Mouse (Mus musculus) embryonic facial prominence, embryonic 13.5 days (tissue): ENCODE measurements at regions not wholly inside any gene's neighbourhood (a gene's known extent, or its start where the extent isn't known, plus 50 kb on each side); places are given as distances from the start of the nearest gene placed in this dataset.

ENCODE experiments used
- ATAC-seq: fragments of 200-750 bp; cut with Nextera tagmentation; 2 replicates; pipeline ENCODE4 v1.8.0; 2017; ENCODE audit warnings: low read depth; ENCODE audit not compliant: insufficient number of reproducible peaks, insufficient read depth, low FRiP score, low TSS enrichment
- H3K27ac ChIP-seq: fragments of 300-500 bp; sonication (generic); 2 replicates; pipeline ENCODE4 v1.5.1; 2015; ENCODE audit warnings: moderate library complexity, mild to moderate bottlenecking, inconsistent platforms
- H3K27me3 ChIP-seq: fragments of 300-500 bp; sonication (generic); 2 replicates; pipeline ENCODE4 v1.6.1; 2015; ENCODE audit warnings: mild to moderate bottlenecking, inconsistent platforms
- H3K36me3 ChIP-seq: fragments of 300-500 bp; sonication (generic); 2 replicates; pipeline ENCODE4 v1.6.1; 2015; ENCODE audit warnings: mild to moderate bottlenecking, inconsistent platforms
- H3K4me1 ChIP-seq: fragments of 300-500 bp; sonication (generic); 2 replicates; pipeline ENCODE4 v1.6.1; 2015; ENCODE audit warnings: inconsistent platforms
- H3K4me2 ChIP-seq: fragments of 300-500 bp; sonication (generic); 2 replicates; pipeline ENCODE4 v1.6.1; 2015; ENCODE audit warnings: moderate library complexity, mild to moderate bottlenecking, inconsistent platforms
- H3K4me3 ChIP-seq: fragments of 300-500 bp; sonication (generic); 2 replicates; pipeline ENCODE4 v1.5.1; 2015; ENCODE audit warnings: mild to moderate bottlenecking, inconsistent platforms
- H3K9ac ChIP-seq: fragments of 300-500 bp; sonication (generic); 2 replicates; pipeline ENCODE4 v1.6.1; 2015; ENCODE audit warnings: mild to moderate bottlenecking, inconsistent platforms
- H3K9me3 ChIP-seq: fragments of 300-500 bp; sonication (generic); 2 replicates; pipeline ENCODE4 v1.6.1; 2016; ENCODE audit warnings: inconsistent platforms
- WGBS: fragments of 180-500 bp; shearing (Covaris S2); methylation state at CpG from one replicate; pipeline ENCODE4 v1.1.7; 2015; ENCODE audit warnings: mixed read lengths; 5-methylcytosine and 5-hydroxymethylcytosine counted together

GRCm38 (mm10) chr9:83304925-83305324, 136.0 kb downstream of the Lca5 start:
- Histone ChIP-seq H3K4me1 (peaks cover 67% of the 10 kb centered on the region), H3K9me3 (no peaks in the 10 kb centered on the region), H3K27me3 (peaks cover 16% of the 10 kb centered on the region), H3K4me2 (peak overlapping the region; percentile 44), H3K4me3 (no peak overlapping the region), H3K9ac (no peak overlapping the region), H3K27ac (peak overlapping the region; percentile 35; the same call in 1 of the 2 replicates), H3K36me3 (no peaks in the 10 kb centered on the region)
- 0 out of 2 replicates have a peak, but pooled peaks have one; percentile 67 for ATAC-seq
- 7% methylated on average over 7 of the region's 7 CpGs for WGBS

- Histone ChIP-seq H3K36me3 (no peaks in the 10 kb centered on the region), H3K4me3 (no peak overlapping the region), H3K27ac (no peak overlapping the region), H3K27me3 (peaks cover 9% of the 10 kb centered on the region), H3K9me3 (no peaks in the 10 kb centered on the region), H3K4me1 (peaks cover 41% of the 10 kb centered on the region), H3K9ac (no peak overlapping the region), H3K4me2 (no peak overlapping the region)
- no peak for ATAC-seq
- WGBS, result 62% methylated on average over 4 of the region's 4 CpGs
These were observed 140.4 kb downstream of the Lca5 start for GRCm38 (mm10) chr9:83300500-83300899.

GRCm38 (mm10) chr9:83300044-83300443, 140.9 kb downstream of the Lca5 start:
- 70% methylated on average over 2 of the region's 2 CpGs for WGBS
- Histone ChIP-seq H3K27me3 (peaks cover 9% of the 10 kb centered on the region), H3K9ac (no peak overlapping the region), H3K9me3 (no peaks in the 10 kb centered on the region), H3K27ac (no peak overlapping the region), H3K36me3 (no peaks in the 10 kb centered on the region), H3K4me3 (no peak overlapping the region), H3K4me2 (no peak overlapping the region), H3K4me1 (peaks cover 36% of the 10 kb centered on the region)
- ATAC-seq, result no peak

- 35% methylated on average over 2 of the region's 2 CpGs for WGBS
- no peak overlapping the region for H3K4me2 ChIP-seq
- peaks cover 9% of the 10 kb centered on the region for H3K27me3 ChIP-seq
- H3K36me3 ChIP-seq, result no peaks in the 10 kb centered on the region
- H3K4me3 ChIP-seq, result no peak overlapping the region
- no peaks in the 10 kb centered on the region for H3K9me3 ChIP-seq
- no peak overlapping the region for H3K27ac ChIP-seq
- H3K9ac ChIP-seq, result no peak overlapping the region
- peaks cover 32% of the 10 kb centered on the region for H3K4me1 ChIP-seq
- ATAC-seq, result no peak
These were observed 141.3 kb downstream of the Lca5 start for GRCm38 (mm10) chr9:83299623-83300022.

GRCm38 (mm10) chr9:83295453-83295852, 145.5 kb downstream of the Lca5 start:
- no peak overlapping the region for H3K4me3 ChIP-seq
- no peak overlapping the region for H3K4me2 ChIP-seq
- no peaks in the 10 kb centered on the region for H3K9me3 ChIP-seq
- H3K27me3 ChIP-seq, result no peaks in the 10 kb centered on the region
- H3K4me1 ChIP-seq, result 0 out of 2 replicates have a peak, but pooled peaks cover 5% of the 10 kb centered on the region
- H3K27ac ChIP-seq, result no peak overlapping the region
- no peak overlapping the region for H3K9ac ChIP-seq
- 83% methylated on average over 9 of the region's 9 CpGs for WGBS
- no peak for ATAC-seq
- no peaks in the 10 kb centered on the region for H3K36me3 ChIP-seq

- Histone ChIP-seq H3K27ac (no peak overlapping the region), H3K4me1 (0 out of 2 replicates have a peak, but pooled peaks cover 3% of the 10 kb centered on the region), H3K36me3 (no peaks in the 10 kb centered on the region), H3K4me3 (no peak overlapping the region), H3K9me3 (no peaks in the 10 kb centered on the region), H3K4me2 (no peak overlapping the region), H3K9ac (no peak overlapping the region), H3K27me3 (no peaks in the 10 kb centered on the region)
- 73% methylated on average over 13 of the region's 13 CpGs for WGBS
- ATAC-seq, result no peak
These were observed 146.5 kb downstream of the Lca5 start for GRCm38 (mm10) chr9:83294441-83294840.

GRCm38 (mm10) chr9:83284097-83284496, 137.6 kb upstream of the Hmgn3 start:
- Histone ChIP-seq H3K4me2 (no peak overlapping the region), H3K36me3 (no peaks in the 10 kb centered on the region), H3K4me1 (peaks cover 5% of the 10 kb centered on the region), H3K4me3 (no peak overlapping the region), H3K27me3 (no peaks in the 10 kb centered on the region), H3K9ac (no peak overlapping the region), H3K9me3 (no peaks in the 10 kb centered on the region), H3K27ac (no peak overlapping the region)
- 59% methylated on average over 1 of the region's 1 CpGs for WGBS
- ATAC-seq, result no peak

GRCm38 (mm10) chr9:83283662-83284061, 137.2 kb upstream of the Hmgn3 start:
- no peaks in the 10 kb centered on the region for H3K9me3 ChIP-seq
- WGBS, result 52% methylated on average over 4 of the region's 4 CpGs
- H3K4me1 ChIP-seq, result peaks cover 5% of the 10 kb centered on the region
- H3K9ac ChIP-seq, result no peak overlapping the region
- no peaks in the 10 kb centered on the region for H3K27me3 ChIP-seq
- H3K4me2 ChIP-seq, result no peak overlapping the region
- H3K36me3 ChIP-seq, result no peaks in the 10 kb centered on the region
- H3K4me3 ChIP-seq, result no peak overlapping the region
- ATAC-seq, result no peak
- H3K27ac ChIP-seq, result no peak overlapping the region

- Histone ChIP-seq H3K27ac (no peak overlapping the region), H3K4me3 (no peak overlapping the region), H3K9me3 (no peaks in the 10 kb centered on the region), H3K4me2 (no peak overlapping the region), H3K27me3 (no peaks in the 10 kb centered on the region), H3K36me3 (no peaks in the 10 kb centered on the region), H3K4me1 (peaks cover 5% of the 10 kb centered on the region), H3K9ac (no peak overlapping the region)
- ATAC-seq, result no peak
- 74% methylated on average over 8 of the region's 8 CpGs for WGBS
These were observed 136.8 kb upstream of the Hmgn3 start for GRCm38 (mm10) chr9:83283249-83283648.

GRCm38 (mm10) chr9:83277791-83278190, 131.3 kb upstream of the Hmgn3 start:
- no peak overlapping the region for H3K4me2 ChIP-seq
- 64% methylated on average over 5 of the region's 5 CpGs for WGBS
- no peaks in the 10 kb centered on the region for H3K36me3 ChIP-seq
- no peaks in the 10 kb centered on the region for H3K27me3 ChIP-seq
- ATAC-seq, result no peak
- H3K27ac ChIP-seq, result no peak overlapping the region
- H3K9me3 ChIP-seq, result no peaks in the 10 kb centered on the region
- no peak overlapping the region for H3K9ac ChIP-seq
- H3K4me1 ChIP-seq, result no peaks in the 10 kb centered on the region
- no peak overlapping the region for H3K4me3 ChIP-seq

- H3K27me3 ChIP-seq, result no peaks in the 10 kb centered on the region
- no peak overlapping the region for H3K4me2 ChIP-seq
- H3K4me1 ChIP-seq, result no peaks in the 10 kb centered on the region
- H3K36me3 ChIP-seq, result no peaks in the 10 kb centered on the region
- ATAC-seq, result no peak
- H3K9ac ChIP-seq, result no peak overlapping the region
- H3K9me3 ChIP-seq, result no peaks in the 10 kb centered on the region
- H3K27ac ChIP-seq, result no peak overlapping the region
- no peak overlapping the region for H3K4me3 ChIP-seq
- 86% methylated on average over 5 of the region's 5 CpGs for WGBS
These were observed 130.9 kb upstream of the Hmgn3 start for GRCm38 (mm10) chr9:83277356-83277755.

GRCm38 (mm10) chr9:83276291-83276690, 129.8 kb upstream of the Hmgn3 start:
- no peak overlapping the region for H3K4me2 ChIP-seq
- no peaks in the 10 kb centered on the region for H3K36me3 ChIP-seq
- no peaks in the 10 kb centered on the region for H3K9me3 ChIP-seq
- no peak overlapping the region for H3K27ac ChIP-seq
- no peak for ATAC-seq
- no peak overlapping the region for H3K9ac ChIP-seq
- no peak overlapping the region for H3K4me3 ChIP-seq
- no peaks in the 10 kb centered on the region for H3K27me3 ChIP-seq
- WGBS, result 86% methylated on average over 5 of the region's 5 CpGs
- no peaks in the 10 kb centered on the region for H3K4me1 ChIP-seq
